Mouse (Mus musculus) CH12.LX (cell line): ENCODE measurements around the gene Olfr1104. TPM values are rescaled to one million over a fixed set of nuclear protein-coding genes. Genes with fewer than 3 reads are reported as not detected.

Experiments
- DNase-seq: peaks from one replicate; pipeline ENCODE4 v3.0.0-alpha.2; 2013; ENCODE audit errors: extremely low read depth
- H3K27ac ChIP-seq: 2 replicates; pipeline ENCODE4 v1.5.1; 2012; ENCODE audit warnings: low read depth, mild to moderate bottlenecking, control low read depth, moderate library complexity; ENCODE audit not compliant: insufficient read depth
- H3K27me3 ChIP-seq: replicated peaks from 2 replicates; pipeline ENCODE3; 2012; ENCODE audit warnings: inconsistent platforms
- H3K36me3 ChIP-seq, 2 experiments: replicated peaks in 1 of 2; 2 replicates each; pipeline versions ENCODE3 to v1.6.1; 2012; ENCODE audit warnings: inconsistent platforms in 1 of 2, low read length in 1 of 2, mild to moderate bottlenecking in 1 of 2, mixed read lengths in 1 of 2, moderate library complexity in 1 of 2; ENCODE audit not compliant: control insufficient read depth in 1 of 2, insufficient read depth in 1 of 2
- H3K4me1 ChIP-seq, 2 experiments: 2 replicates each; pipeline ENCODE4 v1.6.1; 2012; ENCODE audit warnings: inconsistent platforms in 1 of 2, moderate library complexity in 1 of 2; ENCODE audit not compliant: insufficient read depth in 2 of 2, control insufficient read depth in 1 of 2
- H3K4me2 ChIP-seq: 2 replicates; pipeline ENCODE4 v1.6.1; 2012; ENCODE audit warnings: low read depth, mild to moderate bottlenecking, control low read depth; ENCODE audit not compliant: poor library complexity, insufficient read depth, severe bottlenecking
- H3K4me3 ChIP-seq, 3 experiments: fragments of 150-350 bp in 1 of 3; sonication (generic) in 1 of 3; replicated peaks in 1 of 3; 2 replicates each; pipeline versions ENCODE3 to v1.5.1; 2011 to 2012; ENCODE audit warnings: low read depth in 2 of 3, low read length in 2 of 3, mild to moderate bottlenecking in 2 of 3, moderate library complexity in 2 of 3, control low read depth in 1 of 3, improper control_type of control experiment in 1 of 3, inconsistent platforms in 1 of 3, mixed read lengths in 1 of 3; ENCODE audit not compliant: poor library complexity in 1 of 3
- H3K79me2 ChIP-seq: replicated peaks from 2 replicates; pipeline ENCODE4 v1.6.1; 2012; ENCODE audit warnings: mild to moderate bottlenecking, moderate library complexity; ENCODE audit not compliant: control insufficient read depth, poor library complexity, insufficient read depth, severe bottlenecking; ENCODE audit errors: extremely low read depth
- H3K9ac ChIP-seq: 2 replicates; pipeline ENCODE4 v1.6.1; 2012; ENCODE audit warnings: low read depth, mild to moderate bottlenecking, control low read depth, moderate library complexity; ENCODE audit not compliant: insufficient read depth
- H3K9me3 ChIP-seq: replicated peaks from 2 replicates; pipeline ENCODE3; 2012; ENCODE audit warnings: low read length, inconsistent platforms, mixed read lengths
- CTCF ChIP-seq, 2 experiments: IDR thresholded peaks in 1 of 2; conservative IDR thresholded peaks in 1 of 2; 2 replicates each; pipeline ENCODE4 v1.5.1; 2011 to 2012; ENCODE audit warnings: low read depth in 2 of 2, low read length in 2 of 2, improper control_type of control experiment in 1 of 2, inconsistent platforms in 1 of 2, mild to moderate bottlenecking in 1 of 2, moderate library complexity in 1 of 2
- E2F4 ChIP-seq: IDR thresholded peaks from 2 replicates; pipeline ENCODE4 v1.6.1; 2011; ENCODE audit warnings: low read depth, low read length, improper control_type of control experiment; ENCODE audit not compliant: insufficient replicate concordance
- ETS1 ChIP-seq: conservative IDR thresholded peaks from 2 replicates; pipeline ENCODE4 v1.6.1; 2012; ENCODE audit warnings: low read depth, mild to moderate bottlenecking, inconsistent platforms, low read length, improper control_type of control experiment, moderate library complexity
- GABPA ChIP-seq: IDR thresholded peaks from 2 replicates; pipeline ENCODE4 v1.6.1; 2012; ENCODE audit warnings: low read depth, low read length, improper control_type of control experiment, inconsistent platforms; ENCODE audit not compliant: insufficient replicate concordance
- HCFC1 ChIP-seq: IDR thresholded peaks from 2 replicates; pipeline ENCODE4 v1.6.1; 2012; ENCODE audit warnings: low read depth, mild to moderate bottlenecking, inconsistent platforms, low read length, improper control_type of control experiment
- IRF4 ChIP-seq: IDR thresholded peaks from 2 replicates; pipeline ENCODE4 v1.6.1; 2014; ENCODE audit warnings: low read depth, mild to moderate bottlenecking, inconsistent platforms, low read length, improper control_type of control experiment
- JUND ChIP-seq: conservative IDR thresholded peaks from 2 replicates; pipeline ENCODE4 v1.6.1; 2011; ENCODE audit warnings: low read depth, low read length, improper control_type of control experiment
- MAFK ChIP-seq: IDR thresholded peaks from 2 replicates; pipeline ENCODE4 v1.6.1; 2011; ENCODE audit warnings: low read length, improper control_type of control experiment; ENCODE audit not compliant: insufficient replicate concordance
- MAZ ChIP-seq: IDR thresholded peaks from 2 replicates; pipeline ENCODE4 v1.6.1; 2012; ENCODE audit warnings: low read depth, mild to moderate bottlenecking, inconsistent platforms, low read length, improper control_type of control experiment, moderate library complexity
- MEF2A ChIP-seq: IDR thresholded peaks from 2 replicates; pipeline ENCODE4 v1.6.1; 2014; ENCODE audit warnings: low read depth, mild to moderate bottlenecking, inconsistent platforms, low read length, improper control_type of control experiment, borderline replicate concordance
- MXI1 ChIP-seq: IDR thresholded peaks from 2 replicates; pipeline ENCODE4 v1.6.1; 2011; ENCODE audit warnings: mild to moderate bottlenecking, low read depth, low read length, improper control_type of control experiment
- NELFE ChIP-seq: IDR thresholded peaks from 2 replicates; pipeline ENCODE4 v1.6.1; 2011; ENCODE audit warnings: low read depth, low read length, improper control_type of control experiment
- PAX5 ChIP-seq: IDR thresholded peaks from 2 replicates; pipeline ENCODE4 v1.6.1; 2012; ENCODE audit warnings: low read length, inconsistent platforms, mixed read lengths
- RAD21 ChIP-seq: IDR thresholded peaks from 2 replicates; pipeline ENCODE4 v1.6.1; 2011; ENCODE audit warnings: low read depth, mild to moderate bottlenecking, low read length, improper control_type of control experiment, moderate library complexity
- RCOR1 ChIP-seq: conservative IDR thresholded peaks from 2 replicates; pipeline ENCODE4 v1.6.1; 2012; ENCODE audit warnings: low read depth, mild to moderate bottlenecking, inconsistent platforms, low read length, improper control_type of control experiment
- SIN3A ChIP-seq: IDR thresholded peaks from 2 replicates; pipeline ENCODE4 v1.6.1; 2012; ENCODE audit warnings: low read length, improper control_type of control experiment, inconsistent platforms
- TBP ChIP-seq: conservative IDR thresholded peaks from 2 replicates; pipeline ENCODE4 v1.6.1; 2011; ENCODE audit warnings: low read depth, low read length, improper control_type of control experiment
- TCF12 ChIP-seq: IDR thresholded peaks from 2 replicates; pipeline ENCODE4 v1.6.1; 2014; ENCODE audit warnings: low read depth, mild to moderate bottlenecking, inconsistent platforms, low read length, improper control_type of control experiment
- USF1 ChIP-seq: IDR thresholded peaks from 2 replicates; pipeline ENCODE4 v1.6.1; 2014; ENCODE audit warnings: low read depth, mild to moderate bottlenecking, inconsistent platforms, low read length, improper control_type of control experiment
- ZMIZ1 ChIP-seq: IDR thresholded peaks from 2 replicates; pipeline ENCODE4 v1.6.1; 2012; ENCODE audit warnings: low read depth, mild to moderate bottlenecking, inconsistent platforms, low read length, improper control_type of control experiment
- ZNF384 ChIP-seq: IDR thresholded peaks from 2 replicates; pipeline ENCODE4 v1.6.1; 2012; ENCODE audit warnings: low read depth, low read length, improper control_type of control experiment, inconsistent platforms
- dilution Hi-C: fragments of 300-500 bp; cut with MboI; formaldehyde crosslinking; loops from 2 replicates; pipeline ENCODE4 v1.14.3; 2020; ENCODE audit warnings: low sequenced_read_pairs; ENCODE audit not compliant: extremely low pct_unique_long_range_greater_than_20kb, extremely low pct_ligation_motif_present
- in situ Hi-C: fragments of 300-500 bp; cut with MboI; formaldehyde crosslinking; loops from 3 replicates; pipeline ENCODE4 v1.14.3; 2019; ENCODE audit warnings: low sequenced_read_pairs, low pct_ligation_motif_present, low pct_unique_long_range_greater_than_20kb, mixed read lengths
- polyA plus RNA-seq: library from polyadenylated mRNA; unstranded; fragments of >175 nt; gene quantifications from 2 replicates; pipeline ENCODE4 v1.2.1, GENCODE M21; 2012; ENCODE audit warnings: low read depth; ENCODE audit not compliant: insufficient read length
- total RNA-seq, 2 experiments: library from RNA; depleted of rRNA; stranded (reverse); fragments of 300-350 nt in 1 of 2; fragments of >200 nt in 1 of 2; gene quantifications; 2 replicates each; pipeline ENCODE4 v1.2.3; 2012 to 2014

Olfr1104 gene
- total RNA-seq (2012; rRNA removed) (not detected in 2 replicates), total RNA-seq (2014; rRNA removed) (not detected in 2 replicates), polyA plus RNA-seq (not detected in 2 replicates)

GRCm38 (mm10) chr2:87026980-87027379, at the start of gene Olfr1104:
Gene Olfr1104, minus strand, starts transcription at chr2:87027080.
- no peak within 1 kb of the TSS for H3K4me2 ChIP-seq
- H3K79me2 ChIP-seq = no peaks in the 10 kb centered on the region
- DNase-seq = no peak
- no peaks in the 10 kb centered on the region for H3K27me3 ChIP-seq
- peaks cover 5% of the 10 kb centered on the region for H3K9me3 ChIP-seq
- dilution Hi-C loops = no loop called here
- H3K27ac ChIP-seq = no peak within 1 kb of the TSS
- no peak within 1 kb of the TSS for H3K4me3 ChIP-seq
- in situ Hi-C loops = no loop called here
- H3K9ac ChIP-seq = no peak within 1 kb of the TSS
- no peaks in the 10 kb centered on the region for H3K36me3 ChIP-seq
- TF ChIP-seq TCF12 (no peak), JUND (no peak), PAX5 (no peak), CTCF (conservative IDR thresholded peaks at IDR 0.05 in 1 of 2, IDR thresholded peaks at IDR 0.05 in 1 of 2; ENCODE audit: low read depth in 2 of 2, low read length in 2 of 2) (no peak), ZNF384 (no peak), IRF4 (no peak), USF1 (no peak), GABPA (no peak), NELFE (no peak), RCOR1 (no peak), MAFK (no peak), ETS1 (no peak), MXI1 (no peak)
- no peaks in the 10 kb centered on the region for H3K4me1 ChIP-seq

DNA sequence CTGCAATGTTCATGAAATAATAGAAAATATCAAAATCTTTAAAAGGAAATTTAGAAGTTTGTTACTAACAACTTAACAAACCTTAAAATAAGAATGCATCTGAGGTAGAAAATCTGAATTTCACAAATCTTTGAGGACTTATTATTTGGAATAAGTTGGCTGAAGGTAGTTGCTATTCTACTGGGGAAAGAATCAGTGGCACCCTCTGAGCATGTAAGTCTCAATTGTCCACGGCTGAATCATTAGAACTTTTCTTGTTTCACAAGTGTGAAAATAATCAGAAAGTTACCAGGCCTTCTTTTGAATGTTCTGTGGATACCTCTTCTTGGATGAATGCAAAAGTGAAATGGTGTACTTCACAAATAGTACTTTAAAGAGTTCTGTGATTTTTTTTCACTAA, 48.8 kb upstream of the Olfr1104 start, which contains the start of gene Olfr1107:
Olfr1107 (minus strand) TSS at position 101 of the 400 bp plus-strand sequence.
- no peak within 1 kb of the TSS for H3K4me3 ChIP-seq
- H3K9ac ChIP-seq = no peak within 1 kb of the TSS
- no peak within 1 kb of the TSS for H3K27ac ChIP-seq
- no peaks in the 10 kb centered on the region for H3K36me3 ChIP-seq
- DNase-seq = no peak
- peaks cover 7% of the 10 kb centered on the region for H3K9me3 ChIP-seq
- H3K79me2 ChIP-seq = no peaks in the 10 kb centered on the region
- TF ChIP-seq MEF2A = no peak
- no peak for TF ChIP-seq RCOR1
- TF ChIP-seq E2F4 = no peak
- no peak for TF ChIP-seq SIN3A
- no peak for TF ChIP-seq RAD21
- no peak for TF ChIP-seq ZMIZ1
- TF ChIP-seq MAZ = no peak
- no peak for TF ChIP-seq HCFC1
- TF ChIP-seq USF1 = no peak
- no peak for TF ChIP-seq TBP
- H3K4me2 ChIP-seq = no peak within 1 kb of the TSS
- no peaks in the 10 kb centered on the region for H3K4me1 ChIP-seq
- in situ Hi-C loops = no loop called here
- H3K27me3 ChIP-seq = no peaks in the 10 kb centered on the region
- dilution Hi-C loops = no loop called here
